Mouse (Mus musculus) ES-CJ7 (cell line): ENCODE measurements at regions not wholly inside any gene's neighbourhood (a gene's known extent, or its start where the extent isn't known, plus 50 kb on each side); places are given as distances from the start of the nearest gene placed in this dataset.
A peak's percentile ranks its signal among the peaks of the same experiment; 100 is the strongest.

ENCODE experiments used
- DNase-seq: peaks from one replicate; pipeline ENCODE4 v3.0.0; 2011; ENCODE audit warnings: low read depth, low spot score

DNA sequence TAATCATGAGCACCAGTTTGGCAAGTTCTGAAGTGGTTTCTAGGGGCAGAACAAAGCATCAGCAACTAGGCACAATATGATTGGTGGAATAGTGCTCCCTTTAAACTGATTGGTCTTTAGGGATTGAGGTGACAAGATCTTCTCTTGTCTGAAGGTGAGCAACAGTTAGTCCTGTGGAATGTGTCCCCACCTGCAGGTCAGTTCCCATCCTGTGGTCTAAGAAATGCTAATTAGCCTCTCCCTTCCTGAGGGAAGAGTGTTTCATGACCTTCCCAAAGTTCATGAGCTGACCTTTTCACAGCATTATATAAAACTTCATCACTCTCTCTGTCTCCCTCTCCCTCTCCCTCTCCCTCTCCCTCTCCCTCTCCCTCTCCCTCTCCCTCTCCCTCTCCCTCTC lies 352.7 kb upstream of the Cntnap5a start:
- peak; percentile 88 for DNase-seq

DNA sequence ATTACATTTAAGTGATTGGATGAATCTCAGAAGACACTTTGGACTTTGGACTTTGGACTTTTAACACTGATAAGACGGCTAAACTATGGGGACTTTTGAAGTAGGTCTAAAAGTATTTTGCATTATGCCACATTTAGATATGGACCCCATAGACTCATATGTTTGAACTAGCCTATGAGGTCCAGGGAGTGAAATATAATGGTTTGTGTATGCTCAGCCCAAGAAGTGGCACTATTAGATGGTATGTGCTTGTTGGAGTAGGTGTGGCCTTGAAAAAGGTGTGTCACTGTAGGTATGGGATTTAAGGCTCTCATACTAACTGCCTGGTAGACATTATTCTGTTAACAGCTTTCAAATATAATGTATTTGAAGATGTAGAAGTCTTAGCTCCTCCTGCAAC lies 348.2 kb upstream of the Cntnap5a start:
- DNase-seq = no peak
